Mouse (Mus musculus) E14TG2a.4 (cell line): Measurements from ENCODE around the gene Ncam1.

Source experiments
- CTCF ChIP-seq: conservative IDR thresholded peaks from 2 replicates; pipeline ENCODE4 v1.5.1; 2014; ENCODE audit warnings: low read length
- NANOG ChIP-seq: IDR thresholded peaks from 2 replicates; pipeline ENCODE4 v1.6.1; 2014; ENCODE audit warnings: borderline replicate concordance, low read length, mixed read lengths
- POU5F1 ChIP-seq: IDR thresholded peaks from 2 replicates; pipeline ENCODE4 v1.6.1; 2014; ENCODE audit warnings: low read length, borderline replicate concordance

- TF ChIP-seq CTCF (no peak), NANOG (no peak), POU5F1 (no peak)
Observed at GRCm38 (mm10) chr9:49470946-49471345, 327.8 kb downstream of the Ncam1 start.
